Mouse (Mus musculus): ENCODE data around the gene Eif3l. TPM values are rescaled to one million over a fixed set of nuclear protein-coding genes. Genes with fewer than 3 reads are reported as not detected.

Gene Eif3l
- total RNA-seq, 2 experiments from 2014 or later: 62.6 to 65.3 TPM

GRCm38 (mm10) chr15:79044837-79045236, 30.1 kb upstream of the Eif3l start:
- intact Hi-C loops (cut with DNase I): no loop called here
- no peak for DNase-seq (ENCODE audit: low spot score in 2 of 2)

DNA sequence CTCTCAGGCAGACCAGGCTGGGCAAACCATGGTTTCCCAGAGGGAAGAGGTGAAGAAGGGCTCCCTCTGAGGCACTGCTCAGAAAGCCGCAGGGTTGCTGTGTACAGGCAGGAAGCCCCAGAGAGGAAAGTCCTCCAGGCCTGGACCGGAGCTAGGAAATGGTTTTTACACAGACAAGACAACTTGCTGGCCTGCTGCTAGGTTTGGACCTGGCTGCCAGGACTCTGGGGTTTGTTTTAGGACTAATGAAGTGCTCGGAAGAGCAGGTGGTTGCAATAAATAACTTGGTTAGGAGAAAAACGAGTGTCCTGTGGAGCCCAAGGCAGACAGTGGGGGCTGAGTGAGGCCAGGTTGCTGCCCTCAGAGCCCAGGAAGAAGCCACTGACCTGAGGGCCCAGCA, 26.8 kb upstream of the Eif3l start:
- no peak for DNase-seq (ENCODE audit: low spot score in 2 of 2)
- intact Hi-C loops (cut with DNase I): no loop called here

DNA sequence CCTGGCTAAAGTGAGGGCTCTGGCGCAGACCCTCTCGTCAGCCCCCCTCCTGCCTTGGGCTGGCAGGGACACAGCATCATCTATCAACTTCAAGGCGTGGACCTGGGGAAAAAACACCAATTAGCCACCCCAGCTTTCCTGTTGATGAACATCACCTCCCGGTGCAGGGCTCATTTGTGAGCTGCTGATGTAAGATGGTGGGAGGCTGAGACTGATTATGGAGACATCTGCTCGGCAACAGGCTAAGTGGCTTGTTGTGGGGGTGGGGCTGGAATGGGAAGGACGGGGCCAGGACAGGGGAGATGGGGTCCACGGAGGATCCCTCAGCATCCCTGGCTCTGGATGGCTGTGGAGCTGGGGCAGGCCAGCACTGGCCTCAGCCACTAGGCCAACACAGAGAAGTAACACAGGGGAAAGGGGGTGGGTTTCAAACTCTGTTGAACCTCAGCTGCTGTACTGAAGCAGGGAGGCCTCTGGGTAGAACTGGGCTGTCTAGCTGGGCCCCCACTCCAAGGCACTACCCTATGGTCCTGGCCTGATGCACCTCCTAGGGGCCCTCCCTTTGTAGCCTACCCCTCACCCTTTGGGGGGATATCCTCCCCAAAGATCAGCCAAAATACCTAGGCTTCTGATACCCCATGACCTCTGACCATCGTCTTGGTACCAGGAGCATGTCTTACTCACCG, 24.7 kb upstream of the Eif3l start:
- intact Hi-C loops (cut with DNase I): no loop called here

GRCm38 (mm10) chr15:79050964-79051363, 24.0 kb upstream of the Eif3l start:
- intact Hi-C loops (cut with DNase I): no loop called here
- DNase-seq (ENCODE audit: low spot score in 2 of 2): no peak

More for the DNA sequence above, 24.7 kb upstream of the Eif3l start:
- DNase-seq (ENCODE audit: low spot score in 2 of 2): no peak

GRCm38 (mm10) chr15:79051461-79052360, 23.3 kb upstream of the Eif3l start:
- intact Hi-C loops (cut with DNase I): no loop called here
- DNase-seq (ENCODE audit: low spot score in 2 of 2): no peak

GRCm38 (mm10) chr15:79052366-79052765, 22.6 kb upstream of the Eif3l start:
- no peak for DNase-seq (ENCODE audit: low spot score in 2 of 2)
- intact Hi-C loops (cut with DNase I): no loop called here

DNA sequence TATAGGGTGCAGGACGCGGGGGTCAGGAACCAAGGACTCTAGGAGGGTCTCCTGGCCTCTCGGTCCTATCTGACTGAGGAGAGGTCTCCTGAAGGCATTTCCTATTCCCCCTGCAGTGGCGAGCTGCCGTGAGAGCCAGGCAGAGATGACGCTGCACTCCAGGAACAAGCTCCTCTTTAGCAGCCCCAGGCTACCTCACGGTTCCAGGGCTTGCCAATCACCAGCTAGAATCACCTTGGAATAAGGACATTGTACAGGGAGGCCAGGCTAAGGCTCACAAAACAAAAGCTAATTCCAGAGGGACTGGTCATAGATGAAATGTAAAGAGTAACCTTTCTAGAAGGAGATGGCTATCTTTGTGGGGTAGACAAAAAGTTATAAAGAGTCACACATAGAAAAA, 18.4 kb upstream of the Eif3l start:
- intact Hi-C loops (cut with DNase I): no loop called here
- DNase-seq (ENCODE audit: low spot score in 2 of 2): no peak

GRCm38 (mm10) chr15:79057850-79058249, 17.1 kb upstream of the Eif3l start:
- no peak for DNase-seq (ENCODE audit: low spot score in 2 of 2)
- intact Hi-C loops (cut with DNase I): no loop called here

GRCm38 (mm10) chr15:79060887-79061565, 14.0 kb upstream of the Eif3l start:
- intact Hi-C loops (cut with DNase I): no loop called here
- no peak for DNase-seq (ENCODE audit: low spot score in 2 of 2)

GRCm38 (mm10) chr15:79062376-79063159, 12.4 kb upstream of the Eif3l start, which contains the start of gene Ankrd54:
Ankrd54 (minus strand) TSS chr15:79062893.
- intact Hi-C loops (cut with DNase I): no loop called here
- DNase-seq (ENCODE audit: low spot score in 2 of 2): peak; percentile 98

DNA sequence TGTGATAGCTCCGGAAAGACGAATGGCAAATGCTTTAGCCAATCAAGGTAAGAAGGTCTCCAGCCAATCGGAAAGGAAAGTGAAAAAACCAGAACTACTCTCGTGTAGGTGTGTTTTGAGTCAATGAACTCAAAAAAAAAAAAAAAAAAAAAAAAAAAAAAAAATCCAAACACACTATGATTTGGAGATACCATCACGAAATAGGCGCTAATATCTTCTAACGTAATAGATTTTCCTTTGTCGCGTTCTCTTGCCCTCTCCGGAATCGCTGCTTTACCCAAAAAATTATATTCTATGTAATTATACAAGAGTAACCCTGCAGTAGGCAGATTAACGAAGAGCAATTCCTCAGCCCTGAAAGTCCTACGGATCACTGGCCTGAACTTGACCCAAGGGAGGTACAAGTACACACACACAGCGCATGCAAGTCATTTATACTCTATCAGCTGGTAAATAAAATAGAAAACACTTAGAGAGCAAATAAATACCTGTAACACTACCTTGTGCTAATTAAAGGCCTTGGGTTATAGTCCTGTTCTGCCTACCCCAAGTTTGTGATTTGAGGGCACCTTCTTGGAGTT, 11.7 kb upstream of the Eif3l start:
- no peak for DNase-seq (ENCODE audit: low spot score in 2 of 2)
- intact Hi-C loops (cut with DNase I): no loop called here

GRCm38 (mm10) chr15:79065086-79065770, 9.8 kb upstream of the Eif3l start:
- intact Hi-C loops (cut with DNase I): no loop called here
- DNase-seq (ENCODE audit: low spot score in 2 of 2): no peak

- DNase-seq (ENCODE audit: low spot score in 2 of 2): no peak
- intact Hi-C loops (cut with DNase I): no loop called here
These were observed 8.7 kb upstream of the Eif3l start for GRCm38 (mm10) chr15:79066276-79066675.

DNA sequence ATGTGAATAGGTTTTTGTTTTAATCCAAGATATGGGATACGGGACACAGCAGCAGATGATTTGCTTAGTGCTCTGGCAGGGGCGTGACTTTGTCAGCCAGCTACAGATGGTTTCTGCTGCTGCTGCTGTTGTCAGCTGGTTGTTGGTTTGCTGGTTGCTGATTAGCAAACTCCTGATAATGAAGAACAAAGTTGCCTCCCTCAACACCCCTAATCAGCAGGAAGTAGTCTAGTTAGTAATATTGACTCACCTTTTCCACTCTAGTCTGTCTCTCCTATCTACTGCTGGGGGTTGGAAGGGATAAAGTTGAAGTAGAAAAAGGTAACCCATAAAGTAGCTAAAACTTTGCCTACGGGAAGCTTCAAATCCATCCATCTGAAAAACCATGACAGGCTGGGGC, 7.3 kb upstream of the Eif3l start:
- intact Hi-C loops (cut with DNase I): no loop called here

GRCm38 (mm10) chr15:79068416-79068815, 6.6 kb upstream of the Eif3l start:
- intact Hi-C loops (cut with DNase I): no loop called here
- no peak for DNase-seq (ENCODE audit: low spot score in 2 of 2)

More for the DNA sequence above, 7.3 kb upstream of the Eif3l start:
- DNase-seq (ENCODE audit: low spot score in 2 of 2): no peak

DNA sequence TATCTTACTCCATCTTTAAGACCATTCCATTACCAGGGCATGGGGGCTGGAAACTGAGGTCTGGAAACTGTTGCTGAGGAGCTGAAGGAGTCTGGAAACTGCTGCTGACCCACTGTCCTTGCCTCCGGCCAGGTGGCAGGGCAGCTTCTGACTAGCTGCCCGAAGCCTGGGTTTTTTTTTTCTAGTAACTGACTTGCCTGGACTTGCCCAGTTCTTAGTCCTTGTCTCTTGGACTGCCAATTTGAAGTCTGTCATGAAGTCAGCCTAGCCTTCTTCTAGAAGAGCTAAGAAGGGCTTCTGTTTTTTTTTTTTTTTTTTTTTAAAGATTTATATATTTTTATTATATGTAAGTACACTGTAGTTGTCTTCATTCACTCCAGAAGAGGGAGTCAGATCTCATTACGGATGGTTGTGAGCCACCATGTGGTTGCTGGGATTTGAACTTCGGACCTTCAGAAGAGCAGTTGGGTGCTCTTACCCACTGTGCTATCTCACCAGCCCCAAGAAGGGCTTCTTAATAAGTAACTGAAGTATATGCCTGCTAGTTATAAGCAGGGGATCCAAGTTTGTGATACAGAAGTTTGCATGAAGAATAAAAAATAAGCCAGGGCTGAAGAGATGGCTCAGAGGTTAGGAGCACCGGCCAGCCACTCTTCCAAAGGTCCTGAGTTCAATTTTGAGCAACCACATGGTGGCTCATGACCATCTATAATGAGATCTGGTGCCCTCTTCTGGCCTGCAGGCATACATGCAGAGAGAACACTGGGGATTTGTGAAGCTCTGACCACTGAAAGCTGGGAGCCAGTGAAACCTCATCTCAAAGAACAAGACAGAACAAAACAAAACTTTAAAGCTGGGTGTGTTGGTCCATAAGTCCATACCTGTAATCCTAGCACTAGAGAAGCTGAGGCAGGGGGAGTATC, 3.6 kb upstream of the Eif3l start:
- peak in 1 of 2 experiments; percentile 34 for DNase-seq (ENCODE audit: low spot score in 2 of 2)
- intact Hi-C loops (cut with DNase I): loop anchor here (2.0 kb wide), 2 partner anchors 35 to 157 kb away; no protein-coding TSS in a partner anchor

GRCm38 (mm10) chr15:79073752-79074151, 1.2 kb upstream of the Eif3l start:
- DNase-seq (ENCODE audit: low spot score in 2 of 2): no peak
- intact Hi-C loops (cut with DNase I): no loop called here

- intact Hi-C loops (cut with DNase I): no loop called here
- DNase-seq (ENCODE audit: low spot score in 2 of 2): no peak
These were observed 533 bp upstream of the Eif3l start for GRCm38 (mm10) chr15:79074446-79074845.

All from left cerebral cortex, postnatal 36 days (tissue).